Mouse (Mus musculus) C2C12 (cell line): ENCODE measurements around the gene Tpm3. TPM values are rescaled to one million over a fixed set of nuclear protein-coding genes. Genes with fewer than 3 reads are reported as not detected.
A peak's percentile ranks its signal among the peaks of the same experiment; 100 is the strongest.

Experiments
- H3K27me3 ChIP-seq: one replicate; pipeline ENCODE4 v1.6.1; 2011; ENCODE audit not compliant: control insufficient read depth, insufficient read depth, insufficient read length
- H3K36me3 ChIP-seq: one replicate; pipeline ENCODE4 v1.6.1; 2011; ENCODE audit not compliant: control insufficient read depth, insufficient read depth
- H3K4me3 ChIP-seq: one replicate; pipeline ENCODE4 v1.5.1; 2011; ENCODE audit warnings: mild to moderate bottlenecking, control low read depth; ENCODE audit not compliant: poor library complexity, insufficient read depth, severe bottlenecking
- H3K79me2 ChIP-seq: one replicate; pipeline ENCODE4 v1.6.1; 2011; ENCODE audit not compliant: control insufficient read depth, insufficient read depth
- H3K79me3 ChIP-seq: one replicate; pipeline ENCODE4 v1.6.1; 2011; ENCODE audit warnings: low read depth, control low read depth
- H3ac ChIP-seq: one replicate; pipeline ENCODE3; 2011; ENCODE audit warnings: low read depth; ENCODE audit not compliant: control insufficient read depth, insufficient read length
- CEBPB ChIP-seq: IDR thresholded peaks from one replicate; pipeline ENCODE4 v1.6.1; 2011; ENCODE audit warnings: low read depth, mild to moderate bottlenecking, control low read depth, moderate library complexity
- CTCF ChIP-seq: IDR thresholded peaks from one replicate; pipeline ENCODE4 v1.5.1; 2011; ENCODE audit not compliant: control insufficient read depth, insufficient read depth, insufficient read length
- FOSL1 ChIP-seq: IDR thresholded peaks from one replicate; pipeline ENCODE4 v1.8.0; 2011; ENCODE audit warnings: mild to moderate bottlenecking, low read length; ENCODE audit not compliant: poor library complexity, insufficient read depth, severe bottlenecking
- MAX ChIP-seq: IDR thresholded peaks from one replicate; pipeline ENCODE4 v1.6.1; 2011; ENCODE audit warnings: mild to moderate bottlenecking, control low read depth
- MYOD1 ChIP-seq: IDR thresholded peaks from one replicate; pipeline ENCODE4 v1.6.1; 2011; ENCODE audit warnings: low read depth; ENCODE audit not compliant: control insufficient read depth, insufficient read length
- MYOG ChIP-seq: IDR thresholded peaks from one replicate; pipeline ENCODE4 v1.6.1; 2011; ENCODE audit not compliant: control insufficient read depth, insufficient read length; ENCODE audit errors: extremely low read depth
- USF1 ChIP-seq: IDR thresholded peaks from one replicate; pipeline ENCODE4 v1.6.1; 2011; ENCODE audit warnings: low read depth, mild to moderate bottlenecking, control low read depth, moderate library complexity
- polyA plus RNA-seq: library from polyadenylated mRNA; unstranded; fragments of >200 nt; fragmentation: generic; extraction: Trizol; gene quantifications from one replicate; pipeline ENCODE4 v1.2.1, GENCODE M21; 2012; ENCODE audit warnings: missing spikeins

Gene Tpm3
- polyA plus RNA-seq, 1 experiment, result 341 TPM

DNA sequence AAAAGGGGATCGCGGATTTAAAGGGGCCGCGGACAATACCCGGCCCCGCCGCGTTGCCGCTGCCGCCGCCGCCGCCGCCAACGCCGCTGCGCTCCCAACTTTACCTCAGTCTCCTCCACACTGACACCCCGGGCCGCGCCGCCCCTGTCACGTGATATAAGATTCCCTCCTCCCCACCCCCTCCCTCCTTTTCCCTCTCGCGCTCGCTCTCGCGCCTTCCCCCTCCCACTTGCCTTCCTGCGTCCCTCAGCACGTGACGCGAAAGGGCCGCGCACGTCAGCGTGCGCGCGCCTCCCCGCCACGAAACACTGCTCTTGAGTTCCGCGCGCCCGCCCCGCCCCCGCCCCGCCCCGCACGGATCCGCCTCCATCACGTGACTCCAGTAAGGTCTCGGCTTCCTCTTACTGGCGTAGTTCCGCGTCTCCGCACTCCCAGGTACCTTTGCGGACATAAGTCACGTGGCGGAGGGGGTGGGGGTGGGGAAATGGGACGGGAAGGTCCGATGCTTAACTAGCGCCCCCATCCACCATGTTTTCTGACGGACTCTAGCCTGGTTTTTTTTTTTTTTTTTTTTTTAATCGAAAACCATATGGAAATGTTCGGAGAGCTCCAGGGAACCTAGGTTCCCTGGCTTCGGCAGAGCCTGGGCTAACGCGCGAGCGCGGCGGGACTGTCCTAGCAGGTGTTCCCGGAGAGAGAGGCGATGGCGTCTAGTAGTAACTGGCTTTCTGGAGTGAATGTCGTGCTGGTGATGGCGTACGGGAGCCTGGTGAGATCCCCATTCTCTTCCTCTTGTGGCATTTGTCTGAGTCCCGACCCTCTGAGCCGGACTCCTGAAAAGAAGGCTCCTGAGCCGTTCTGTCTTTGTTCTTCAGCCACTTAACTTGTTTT lies 19.9 kb upstream of the Tpm3 start, which contains the start of gene Ubap2l:
Ubap2l (minus strand) TSS at position 278 of the 891 bp plus-strand sequence.
- Histone ChIP-seq H3K79me3 (peaks cover 69% of the 10 kb centered on the region), H3K4me3 (peak within 1 kb of the TSS; percentile 86), H3K36me3 (peaks cover 54% of the 10 kb centered on the region), H3ac (peak within 1 kb of the TSS; percentile 98), H3K79me2 (peaks cover 85% of the 10 kb centered on the region), H3K27me3 (no peaks in the 10 kb centered on the region)
- peak; percentile 52 for TF ChIP-seq MAX
- TF ChIP-seq CEBPB, result no peak
- peak; percentile 94 for TF ChIP-seq USF1
- TF ChIP-seq MYOG, result no peak
- no peak for TF ChIP-seq CTCF
- TF ChIP-seq FOSL1, result no peak
- no peak for TF ChIP-seq MYOD1

DNA sequence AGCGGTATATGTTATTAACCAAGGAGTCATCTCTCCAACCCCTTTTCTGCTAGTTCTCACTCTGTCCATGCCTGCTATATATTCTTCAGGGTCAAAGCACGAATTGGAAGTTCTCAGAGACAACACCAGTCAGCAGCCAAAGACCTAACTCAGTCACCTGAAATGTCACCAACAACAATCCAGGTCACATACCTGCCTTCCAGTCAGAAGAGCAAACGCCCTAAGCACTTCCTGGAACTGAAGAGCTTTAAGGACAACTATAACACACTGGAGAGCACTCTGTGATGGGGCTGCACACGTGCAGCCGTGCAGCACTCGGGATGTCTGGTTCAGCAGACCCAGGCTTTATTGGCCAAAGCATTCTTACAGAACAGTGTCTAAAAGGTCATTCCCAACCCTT lies 10.9 kb upstream of the Tpm3 start:
- no peaks in the 10 kb centered on the region for H3K27me3 ChIP-seq
- H3K79me2 ChIP-seq, result peaks cover 4% of the 10 kb centered on the region
- peaks cover 48% of the 10 kb centered on the region for H3K36me3 ChIP-seq
- no peak overlapping the region for H3K4me3 ChIP-seq
- H3ac ChIP-seq, result no peak overlapping the region
- TF ChIP-seq MAX (no peak), CEBPB (no peak), FOSL1 (no peak), MYOG (no peak), MYOD1 (no peak), CTCF (no peak), USF1 (no peak)
- peaks cover 2% of the 10 kb centered on the region for H3K79me3 ChIP-seq

DNA sequence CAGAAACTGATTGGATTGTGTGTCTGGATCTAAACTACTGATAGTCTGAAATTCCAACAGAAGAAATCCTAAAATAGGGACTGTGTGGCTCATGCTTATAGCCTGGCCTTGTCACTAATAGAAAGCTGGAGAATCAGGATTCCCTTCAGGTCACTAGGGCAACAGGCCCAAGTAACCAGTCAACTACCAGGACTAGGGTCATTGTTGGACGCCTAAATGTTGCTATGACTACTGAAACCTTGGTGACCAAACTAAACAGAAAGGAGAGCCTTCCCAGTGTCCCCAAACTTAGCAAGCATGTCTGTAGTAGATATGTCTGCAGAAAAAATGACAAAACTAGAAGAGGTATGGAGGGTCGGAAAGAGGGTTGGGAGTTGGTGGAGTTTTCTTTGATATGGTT lies 9.9 kb upstream of the Tpm3 start:
- H3K4me3 ChIP-seq, result no peak overlapping the region
- H3ac ChIP-seq, result no peak overlapping the region
- H3K27me3 ChIP-seq, result no peaks in the 10 kb centered on the region
- H3K79me2 ChIP-seq, result no peaks in the 10 kb centered on the region
- no peak for TF ChIP-seq FOSL1
- H3K79me3 ChIP-seq, result peaks cover under 1% of the 10 kb centered on the region
- H3K36me3 ChIP-seq, result peaks cover 41% of the 10 kb centered on the region

DNA sequence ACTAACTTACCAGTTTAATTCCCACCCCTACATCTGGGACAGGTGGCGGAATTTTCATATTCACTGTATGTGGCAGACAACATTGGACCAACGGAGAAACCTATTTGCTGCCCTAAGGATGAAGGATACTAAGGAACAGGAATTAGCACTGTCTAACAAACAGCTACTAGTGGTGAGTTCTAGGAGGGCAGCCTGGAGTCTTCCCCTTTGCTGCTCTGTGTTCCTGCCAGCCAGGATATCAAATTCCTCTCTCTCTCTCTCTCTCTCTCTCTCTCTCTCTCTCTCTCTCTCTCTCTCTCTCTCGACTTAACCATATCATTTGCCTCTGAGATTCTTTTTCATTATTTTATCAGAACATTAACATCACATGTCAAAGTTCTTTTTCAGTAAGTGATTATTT lies 8.1 kb upstream of the Tpm3 start:
- Histone ChIP-seq H3ac (no peak overlapping the region), H3K4me3 (no peak overlapping the region), H3K36me3 (peaks cover 31% of the 10 kb centered on the region), H3K79me3 (no peaks in the 10 kb centered on the region), H3K79me2 (no peaks in the 10 kb centered on the region), H3K27me3 (no peaks in the 10 kb centered on the region)
- TF ChIP-seq MYOD1 (no peak), USF1 (no peak), FOSL1 (no peak), MYOG (no peak), MAX (no peak), CEBPB (no peak), CTCF (no peak)

DNA sequence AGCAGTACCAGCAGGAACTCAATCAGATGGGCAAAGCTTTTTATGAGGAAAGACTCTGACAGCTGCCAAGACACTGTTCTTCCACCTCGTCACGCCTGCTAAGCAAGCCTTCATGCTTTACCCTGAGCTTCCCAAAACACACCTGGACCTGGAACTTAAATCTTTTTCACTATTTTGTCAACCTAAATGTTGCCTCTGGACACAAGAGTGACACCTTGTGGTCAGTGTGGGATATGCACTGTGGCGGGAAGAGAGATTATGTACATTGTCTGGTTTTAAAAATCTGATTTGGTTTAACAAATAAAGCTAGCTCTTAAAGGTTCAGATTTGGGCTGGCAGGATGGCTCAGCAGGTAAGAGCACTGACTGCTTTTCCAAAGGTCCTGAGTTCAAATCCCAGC lies 6.9 kb upstream of the Tpm3 start:
- no peaks in the 10 kb centered on the region for H3K79me2 ChIP-seq
- no peak overlapping the region for H3ac ChIP-seq
- no peaks in the 10 kb centered on the region for H3K79me3 ChIP-seq
- no peaks in the 10 kb centered on the region for H3K27me3 ChIP-seq
- peaks cover 24% of the 10 kb centered on the region for H3K36me3 ChIP-seq
- no peak for TF ChIP-seq FOSL1
- TF ChIP-seq MYOG, result no peak
- no peak for TF ChIP-seq USF1
- TF ChIP-seq CTCF, result no peak
- TF ChIP-seq MAX, result no peak
- no peak for TF ChIP-seq MYOD1
- TF ChIP-seq CEBPB, result no peak
- H3K4me3 ChIP-seq, result no peak overlapping the region

DNA sequence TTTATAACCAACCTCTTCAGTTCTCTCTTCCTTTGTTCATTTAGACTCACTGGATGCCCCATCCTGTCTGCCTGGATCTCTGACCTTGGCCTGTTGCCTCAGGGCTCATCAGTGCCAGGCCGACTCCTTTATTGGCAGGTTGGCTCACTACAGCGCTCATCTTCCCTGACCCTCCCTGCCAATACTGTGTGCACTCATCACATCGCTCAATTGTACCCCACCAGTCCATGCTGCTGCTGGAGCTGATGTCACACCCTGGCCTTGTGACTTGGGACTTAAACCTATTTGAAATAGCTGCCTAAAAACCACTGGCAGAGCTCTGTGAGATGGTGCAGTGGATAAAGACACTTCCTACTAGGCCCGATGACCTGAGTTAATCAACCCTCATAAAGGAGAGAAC lies 4.6 kb upstream of the Tpm3 start:
- TF ChIP-seq USF1 (no peak), MYOG (no peak), FOSL1 (no peak), CTCF (no peak), MYOD1 (no peak), CEBPB (no peak), MAX (no peak)

More for the DNA sequence above, 4.6 kb upstream of the Tpm3 start:
- H3K27me3 ChIP-seq, result no peaks in the 10 kb centered on the region
- H3K36me3 ChIP-seq, result peaks cover 9% of the 10 kb centered on the region
- H3ac ChIP-seq, result no peak overlapping the region
- H3K79me3 ChIP-seq, result no peaks in the 10 kb centered on the region
- H3K4me3 ChIP-seq, result no peak overlapping the region
- H3K79me2 ChIP-seq, result no peaks in the 10 kb centered on the region
